Mouse (Mus musculus): Measurements from ENCODE around the gene Fyb. TPM values are rescaled to one million over a fixed set of nuclear protein-coding genes. Genes with fewer than 3 reads are reported as not detected.

Fyb gene
- polyA plus RNA-seq, 1 experiment from 2014 or later, result 3.7 TPM

GRCm38 (mm10) chr15:6565873-6566272 is 43.2 kb downstream of the Fyb start:
- Histone ChIP-seq H3K36me3 (no peaks in the 10 kb centered on the region), H3K9ac (no peak overlapping the region), H3K27ac (no peak overlapping the region), H3K9me3 (no peaks in the 10 kb centered on the region), H3K4me1 (replicated peaks) (no peaks in the 10 kb centered on the region), H3K4me2 (no peak overlapping the region), H3K4me3 (no peak overlapping the region), H3K27me3 (no peaks in the 10 kb centered on the region)
- 93% methylated on average over 4 of the region's 4 CpGs for WGBS
- no peak for ATAC-seq (ENCODE audit: low FRiP score)

GRCm38 (mm10) chr15:6567993-6568392 is 45.3 kb downstream of the Fyb start:
- Histone ChIP-seq H3K36me3 (no peaks in the 10 kb centered on the region), H3K4me1 (replicated peaks) (no peaks in the 10 kb centered on the region), H3K4me3 (no peak overlapping the region), H3K27me3 (no peaks in the 10 kb centered on the region), H3K27ac (no peak overlapping the region), H3K9me3 (no peaks in the 10 kb centered on the region), H3K9ac (no peak overlapping the region), H3K4me2 (no peak overlapping the region)
- 90% methylated on average over 5 of the region's 5 CpGs for WGBS
- no peak for ATAC-seq (ENCODE audit: low FRiP score)

GRCm38 (mm10) chr15:6568605-6569004 is 46.0 kb downstream of the Fyb start:
- Histone ChIP-seq H3K4me1 (replicated peaks) (no peaks in the 10 kb centered on the region), H3K9ac (no peak overlapping the region), H3K9me3 (no peaks in the 10 kb centered on the region), H3K27me3 (no peaks in the 10 kb centered on the region), H3K36me3 (no peaks in the 10 kb centered on the region), H3K4me2 (no peak overlapping the region), H3K27ac (no peak overlapping the region), H3K4me3 (no peak overlapping the region)
- no peak for ATAC-seq (ENCODE audit: low FRiP score)
- WGBS, result 77% methylated on average over 3 of the region's 3 CpGs

GRCm38 (mm10) chr15:6569074-6569473 is 46.4 kb downstream of the Fyb start:
- H3K4me3 ChIP-seq, result no peak overlapping the region
- no peaks in the 10 kb centered on the region for H3K36me3 ChIP-seq
- ATAC-seq (ENCODE audit: low FRiP score), result no peak
- no peak overlapping the region for H3K27ac ChIP-seq
- H3K4me2 ChIP-seq, result no peak overlapping the region
- whole genome bisulfite sequencing, result 79% methylated on average over 5 of the region's 5 CpGs
- H3K9me3 ChIP-seq, result no peaks in the 10 kb centered on the region
- no peak overlapping the region for H3K9ac ChIP-seq
- no peaks in the 10 kb centered on the region for H3K4me1 ChIP-seq (replicated peaks)
- no peaks in the 10 kb centered on the region for H3K27me3 ChIP-seq

- H3K9ac ChIP-seq, result no peak overlapping the region
- no peaks in the 10 kb centered on the region for H3K27me3 ChIP-seq
- no peak overlapping the region for H3K27ac ChIP-seq
- H3K4me1 ChIP-seq (replicated peaks), result no peaks in the 10 kb centered on the region; the same call in 1 of the 2 replicates
- 94% methylated on average over 2 of the region's 2 CpGs for WGBS
- H3K9me3 ChIP-seq, result no peaks in the 10 kb centered on the region
- H3K4me3 ChIP-seq, result no peak overlapping the region
- H3K36me3 ChIP-seq, result no peaks in the 10 kb centered on the region
- H3K4me2 ChIP-seq, result no peak overlapping the region
- peak; percentile 37; the same call in 1 of the 2 replicates for ATAC-seq (ENCODE audit: low FRiP score)
These were observed 47.7 kb downstream of the Fyb start for GRCm38 (mm10) chr15:6570164-6570861.

GRCm38 (mm10) chr15:6570876-6571275 is 48.2 kb downstream of the Fyb start:
- ATAC-seq (ENCODE audit: low FRiP score), result peak; percentile 78

GRCm38 (mm10) chr15:6574283-6574960 is 51.8 kb downstream of the Fyb start:
- Histone ChIP-seq H3K9me3 (no peaks in the 10 kb centered on the region), H3K4me2 (no peak overlapping the region), H3K9ac (no peak overlapping the region), H3K4me1 (replicated peaks) (no peaks in the 10 kb centered on the region; the same call in 1 of the 2 replicates), H3K36me3 (no peaks in the 10 kb centered on the region), H3K27ac (no peak overlapping the region), H3K27me3 (no peaks in the 10 kb centered on the region), H3K4me3 (no peak overlapping the region)
- no peak for ATAC-seq (ENCODE audit: low FRiP score)
- 55% methylated on average over 5 of the region's 5 CpGs for WGBS

More at GRCm38 (mm10) chr15:6570876-6571275, 48.2 kb downstream of the Fyb start:
- no peak overlapping the region for H3K9ac ChIP-seq
- H3K27ac ChIP-seq, result no peak overlapping the region
- H3K36me3 ChIP-seq, result no peaks in the 10 kb centered on the region
- H3K4me3 ChIP-seq, result no peak overlapping the region
- WGBS, result 13% methylated on average over 7 of the region's 7 CpGs
- no peaks in the 10 kb centered on the region for H3K9me3 ChIP-seq
- H3K27me3 ChIP-seq, result no peaks in the 10 kb centered on the region
- H3K4me1 ChIP-seq (replicated peaks), result no peaks in the 10 kb centered on the region; the same call in 1 of the 2 replicates
- no peak overlapping the region for H3K4me2 ChIP-seq

GRCm38 (mm10) chr15:6577971-6578370 is 55.3 kb downstream of the Fyb start:
- ATAC-seq (ENCODE audit: low FRiP score), result no peak
- Histone ChIP-seq H3K9ac (no peak overlapping the region), H3K4me2 (no peak overlapping the region), H3K27me3 (no peaks in the 10 kb centered on the region), H3K4me3 (no peak overlapping the region), H3K36me3 (no peaks in the 10 kb centered on the region), H3K27ac (no peak overlapping the region), H3K9me3 (no peaks in the 10 kb centered on the region), H3K4me1 (replicated peaks) (no peaks in the 10 kb centered on the region; the same call in 1 of the 2 replicates)
- 85% methylated on average over 9 of the region's 9 CpGs for WGBS

- Histone ChIP-seq H3K9ac (no peak overlapping the region), H3K4me3 (no peak overlapping the region), H3K4me1 (replicated peaks) (no peaks in the 10 kb centered on the region; the same call in 1 of the 2 replicates), H3K36me3 (no peaks in the 10 kb centered on the region), H3K27ac (no peak overlapping the region), H3K27me3 (no peaks in the 10 kb centered on the region), H3K9me3 (no peaks in the 10 kb centered on the region), H3K4me2 (no peak overlapping the region)
- ATAC-seq (ENCODE audit: low FRiP score), result no peak
- WGBS, result 88% methylated on average over 2 of the region's 2 CpGs
These were observed 56.0 kb downstream of the Fyb start for GRCm38 (mm10) chr15:6578654-6579053.

- Histone ChIP-seq H3K27ac (no peak overlapping the region), H3K4me2 (no peak overlapping the region), H3K4me1 (replicated peaks) (no peaks in the 10 kb centered on the region; the same call in 1 of the 2 replicates), H3K9me3 (no peaks in the 10 kb centered on the region), H3K9ac (no peak overlapping the region), H3K36me3 (no peaks in the 10 kb centered on the region), H3K4me3 (no peak overlapping the region), H3K27me3 (no peaks in the 10 kb centered on the region)
- WGBS, result 84% methylated on average over 15 of the region's 15 CpGs
- no peak for ATAC-seq (ENCODE audit: low FRiP score)
These were observed 56.6 kb downstream of the Fyb start for GRCm38 (mm10) chr15:6579194-6579768.

- 86% methylated on average over 11 of the region's 11 CpGs for WGBS
- ATAC-seq (ENCODE audit: low FRiP score), result no peak
These were observed 57.2 kb downstream of the Fyb start for GRCm38 (mm10) chr15:6579769-6580261.

GRCm38 (mm10) chr15:6584645-6585044 is 62.0 kb downstream of the Fyb start:
- no peaks in the 10 kb centered on the region for H3K27me3 ChIP-seq
- no peaks in the 10 kb centered on the region for H3K36me3 ChIP-seq
- no peak overlapping the region for H3K4me2 ChIP-seq
- H3K9me3 ChIP-seq, result no peaks in the 10 kb centered on the region
- WGBS, result 93% methylated on average over 4 of the region's 4 CpGs
- no peaks in the 10 kb centered on the region for H3K4me1 ChIP-seq (replicated peaks)
- H3K4me3 ChIP-seq, result no peak overlapping the region
- ATAC-seq (ENCODE audit: low FRiP score), result no peak
- no peak overlapping the region for H3K9ac ChIP-seq
- H3K27ac ChIP-seq, result no peak overlapping the region

More at GRCm38 (mm10) chr15:6579769-6580261, 57.2 kb downstream of the Fyb start:
- Histone ChIP-seq H3K36me3 (no peaks in the 10 kb centered on the region), H3K4me3 (no peak overlapping the region), H3K27me3 (no peaks in the 10 kb centered on the region), H3K9me3 (no peaks in the 10 kb centered on the region), H3K9ac (no peak overlapping the region), H3K4me2 (no peak overlapping the region), H3K27ac (no peak overlapping the region), H3K4me1 (replicated peaks) (no peaks in the 10 kb centered on the region)

Measured in hindbrain, embryonic 13.5 days (tissue).